In genomic region chr11:85524841-85525500, GRCm38 (mm10) we compare ENCODE assay signal across 8 mouse cellular contexts.
DNase-seq lines count a peak whose midpoint lies in the region; ATAC-seq lines count a peak whose summit lies in the region.

No protein-coding gene starts in this region.

- peaks cover 26% of the 10 kb centered on the region for H3K4me1 ChIP-seq in intestine, embryonic 14.5 days (replicated peaks; ENCODE audit: control insufficient read depth, insufficient read depth, low read length)
- H3K4me1 ChIP-seq in limb, embryonic 13.5 days: peaks cover 44% of the 10 kb centered on the region
- peaks cover 21% of the 10 kb centered on the region for H3K4me1 ChIP-seq in midbrain, embryonic 12.5 days

- H3K9ac ChIP-seq in intestine, embryonic 14.5 days (ENCODE audit: low read length): no peak overlapping the region
- H3K9ac ChIP-seq in limb, embryonic 13.5 days: peak overlapping the region; percentile 31; the same call in 1 of the 2 replicates
- no peak overlapping the region for H3K9ac ChIP-seq in midbrain, embryonic 12.5 days (replicated peaks)

- H3K27ac ChIP-seq in intestine, embryonic 14.5 days (ENCODE audit: low read depth): peak overlapping the region; percentile 48; the same call in 1 of the 2 replicates
- H3K27ac ChIP-seq in limb, embryonic 13.5 days: peak overlapping the region; percentile 59
- no peak overlapping the region for H3K27ac ChIP-seq in midbrain, embryonic 12.5 days (replicated peaks)

- no peaks in the 10 kb centered on the region for H3K27me3 ChIP-seq in intestine, embryonic 14.5 days (replicated peaks; ENCODE audit: control insufficient read depth, insufficient read depth, low read length)
- H3K27me3 ChIP-seq in limb, embryonic 13.5 days: peaks cover 31% of the 10 kb centered on the region; the same call in 1 of the 2 replicates
- H3K27me3 ChIP-seq in midbrain, embryonic 12.5 days: peaks cover 57% of the 10 kb centered on the region

- H3K36me3 ChIP-seq in intestine, embryonic 14.5 days (ENCODE audit: control insufficient read depth, insufficient read depth, low read length): no peaks in the 10 kb centered on the region
- no peaks in the 10 kb centered on the region for H3K36me3 ChIP-seq in limb, embryonic 13.5 days
- no peaks in the 10 kb centered on the region for H3K36me3 ChIP-seq in midbrain, embryonic 12.5 days

- 0 out of 2 replicates have a peak, but pooled peaks have one; percentile 27 for ATAC-seq in granulocyte monocyte progenitor cell, adult 5-6 weeks (replicated peaks; ENCODE audit: poor library complexity, severe bottlenecking)
- no peak for ATAC-seq in intestine, embryonic 14.5 days (replicated peaks; ENCODE audit: low FRiP score, low TSS enrichment, low read depth)
- ATAC-seq in limb, embryonic 13.5 days (ENCODE audit: low FRiP score, low read depth): peak; percentile 59
- ATAC-seq in midbrain, embryonic 12.5 days (ENCODE audit: low FRiP score, low read depth): no peak

- peak; percentile 21 for DNase-seq in ovary, postnatal 14 days (ENCODE audit: low spot score)
- DNase-seq in ovary, adult 18-20 months (ENCODE audit: low spot score): no peak
- DNase-seq in intestine, embryonic 14.5 days (ENCODE audit: low spot score): no peak
- DNase-seq in yolk sac, embryonic 10.5 days (ENCODE audit: low spot score): peak; percentile 11
- no peak for DNase-seq in spleen, adult 18-20 months

- peak overlapping the region; percentile 25; the same call in 1 of the 2 replicates for H3K4me2 ChIP-seq in intestine, embryonic 14.5 days (ENCODE audit: low read length)
- peak overlapping the region; percentile 62 for H3K4me2 ChIP-seq in limb, embryonic 13.5 days (replicated peaks)
- H3K4me2 ChIP-seq in midbrain, embryonic 12.5 days (replicated peaks): peak overlapping the region; percentile 59

- no peaks in the 10 kb centered on the region for H3K9me3 ChIP-seq in intestine, embryonic 14.5 days (ENCODE audit: control insufficient read depth, low read length)
- H3K9me3 ChIP-seq in limb, embryonic 13.5 days: no peaks in the 10 kb centered on the region
- no peaks in the 10 kb centered on the region for H3K9me3 ChIP-seq in midbrain, embryonic 12.5 days

- no peak overlapping the region for H3K4me3 ChIP-seq in intestine, embryonic 14.5 days (ENCODE audit: low read depth, low read length)
- 0 out of 2 replicates have a peak overlapping the region, but pooled peaks have one; percentile 4 for H3K4me3 ChIP-seq in limb, embryonic 13.5 days
- H3K4me3 ChIP-seq in midbrain, embryonic 12.5 days: peak overlapping the region; percentile 34

- 25% methylated on average over 16 of the region's 16 CpGs for WGBS in intestine, embryonic 14.5 days
- 23% methylated on average over 16 of the region's 16 CpGs for WGBS in limb, embryonic 13.5 days
- WGBS in midbrain, embryonic 12.5 days: 9% methylated on average over 16 of the region's 16 CpGs

Comparison
In these comparisons a context has a peak if more than half of its experiments do, and no peak if none do; other contexts are left out.
1. DNase-seq: peak in ovary, postnatal 14 days (single experiment) and yolk sac, embryonic 10.5 days (single experiment); none in ovary, adult 18-20 months (single experiment), intestine, embryonic 14.5 days (single experiment) and spleen, adult 18-20 months (0 of 2).
2. ATAC-seq: peak in granulocyte monocyte progenitor cell, adult 5-6 weeks (single experiment) and limb, embryonic 13.5 days (single experiment); none in intestine, embryonic 14.5 days (single experiment) and midbrain, embryonic 12.5 days (single experiment).
3. Peak in every context shown above with its lines, with median percentiles within 50 percentile points of each other: H3K4me2 ChIP-seq.